Mouse (Mus musculus): Measurements from ENCODE around the gene Prr15l. TPM values are rescaled to one million over a fixed set of nuclear protein-coding genes. Genes with fewer than 3 reads are reported as not detected.

Prr15l gene
- polyA plus RNA-seq, 1 experiment from 2014 or later = 0.40 TPM

- Histone ChIP-seq H3K4me3 (no peak overlapping the region), H3K27me3 (ENCODE audit: poor library complexity, severe bottlenecking) (peaks cover 33% of the 10 kb centered on the region), H3K36me3 (replicated peaks) (no peaks in the 10 kb centered on the region), H3K27ac (no peak overlapping the region), H3K9me3 (no peaks in the 10 kb centered on the region), H3K4me1 (peaks cover 18% of the 10 kb centered on the region; the same call in 1 of the 2 replicates)
- no peak for DNase-seq (ENCODE audit: extremely low spot score, low spot score)
- 86% methylated on average over 5 of the region's 5 CpGs for WGBS
Observed at GRCm38 (mm10) chr11:96926587-96926986, 1.3 kb upstream of the Prr15l start.

GRCm38 (mm10) chr11:96928691-96929090 lies 787 bp downstream of the Prr15l start:
- H3K9me3 ChIP-seq = no peaks in the 10 kb centered on the region
- peak overlapping the region; percentile 48; the same call in 1 of the 2 replicates for H3K27ac ChIP-seq
- no peaks in the 10 kb centered on the region for H3K36me3 ChIP-seq (replicated peaks)
- H3K4me3 ChIP-seq = no peak overlapping the region
- H3K27me3 ChIP-seq (ENCODE audit: poor library complexity, severe bottlenecking) = peaks cover 33% of the 10 kb centered on the region
- WGBS = 7% methylated on average over 5 of the region's 5 CpGs
- no peak for DNase-seq (ENCODE audit: extremely low spot score, low spot score)
- peaks cover 21% of the 10 kb centered on the region; the same call in 1 of the 2 replicates for H3K4me1 ChIP-seq

- H3K4me3 ChIP-seq = 0 out of 2 replicates have a peak overlapping the region, but pooled peaks have one; percentile 1
- DNase-seq (ENCODE audit: extremely low spot score, low spot score) = no peak
- peak overlapping the region; percentile 8 for H3K27ac ChIP-seq
- peaks cover 33% of the 10 kb centered on the region for H3K27me3 ChIP-seq (ENCODE audit: poor library complexity, severe bottlenecking)
- WGBS = 20% methylated on average over 13 of the region's 13 CpGs
- H3K36me3 ChIP-seq (replicated peaks) = no peaks in the 10 kb centered on the region
- H3K9me3 ChIP-seq = no peaks in the 10 kb centered on the region
- H3K4me1 ChIP-seq = peaks cover 21% of the 10 kb centered on the region; the same call in 1 of the 2 replicates
Observed at GRCm38 (mm10) chr11:96929096-96929765, 1.3 kb downstream of the Prr15l start.

GRCm38 (mm10) chr11:96929766-96930331 lies 1.9 kb downstream of the Prr15l start:
- WGBS = 78% methylated on average over 9 of the region's 9 CpGs
- peak overlapping the region; percentile 8; the same call in 1 of the 2 replicates for H3K27ac ChIP-seq
- no peaks in the 10 kb centered on the region for H3K9me3 ChIP-seq
- peaks cover 33% of the 10 kb centered on the region for H3K27me3 ChIP-seq (ENCODE audit: poor library complexity, severe bottlenecking)
- H3K4me3 ChIP-seq = no peak overlapping the region
- peaks cover 25% of the 10 kb centered on the region for H3K4me1 ChIP-seq
- H3K36me3 ChIP-seq (replicated peaks) = no peaks in the 10 kb centered on the region
- DNase-seq (ENCODE audit: extremely low spot score, low spot score) = no peak

GRCm38 (mm10) chr11:96931327-96932062 lies 3.6 kb downstream of the Prr15l start:
- DNase-seq (ENCODE audit: extremely low spot score, low spot score) = no peak
- no peaks in the 10 kb centered on the region for H3K36me3 ChIP-seq (replicated peaks)
- H3K4me3 ChIP-seq = no peak overlapping the region
- 66% methylated on average over 8 of the region's 8 CpGs for WGBS
- H3K27me3 ChIP-seq (ENCODE audit: poor library complexity, severe bottlenecking) = peaks cover 32% of the 10 kb centered on the region
- 0 out of 2 replicates have a peak overlapping the region, but pooled peaks have one; percentile 31 for H3K27ac ChIP-seq
- no peaks in the 10 kb centered on the region for H3K9me3 ChIP-seq
- H3K4me1 ChIP-seq = peaks cover 30% of the 10 kb centered on the region

- Histone ChIP-seq H3K36me3 (replicated peaks) (no peaks in the 10 kb centered on the region), H3K4me1 (peaks cover 33% of the 10 kb centered on the region), H3K9me3 (no peaks in the 10 kb centered on the region), H3K4me3 (no peak overlapping the region), H3K27me3 (ENCODE audit: poor library complexity, severe bottlenecking) (peaks cover 19% of the 10 kb centered on the region), H3K27ac (no peak overlapping the region)
- no peak for DNase-seq (ENCODE audit: extremely low spot score, low spot score)
- 91% methylated on average over 13 of the region's 13 CpGs for WGBS
Observed at GRCm38 (mm10) chr11:96933562-96934276, 5.8 kb downstream of the Prr15l start.

GRCm38 (mm10) chr11:96934921-96935356 lies 7.0 kb downstream of the Prr15l start:
- Histone ChIP-seq H3K27me3 (ENCODE audit: poor library complexity, severe bottlenecking) (peaks cover 7% of the 10 kb centered on the region), H3K4me1 (peaks cover 20% of the 10 kb centered on the region), H3K36me3 (replicated peaks) (no peaks in the 10 kb centered on the region; the same call in 1 of the 2 replicates), H3K27ac (peak overlapping the region; percentile 82), H3K9me3 (no peaks in the 10 kb centered on the region), H3K4me3 (peak overlapping the region; percentile 36)
- peak; percentile 67 for DNase-seq (ENCODE audit: extremely low spot score, low spot score)
- 22% methylated on average over 12 of the region's 12 CpGs for WGBS

- H3K27me3 ChIP-seq (ENCODE audit: poor library complexity, severe bottlenecking) = no peaks in the 10 kb centered on the region
- 88% methylated on average over 9 of the region's 9 CpGs for WGBS
- no peak overlapping the region for H3K4me3 ChIP-seq
- H3K36me3 ChIP-seq (replicated peaks) = no peaks in the 10 kb centered on the region; the same call in 1 of the 2 replicates
- no peak for DNase-seq (ENCODE audit: extremely low spot score, low spot score)
- H3K4me1 ChIP-seq = peaks cover 23% of the 10 kb centered on the region
- H3K9me3 ChIP-seq = no peaks in the 10 kb centered on the region
- no peak overlapping the region for H3K27ac ChIP-seq
Observed at GRCm38 (mm10) chr11:96935872-96936650, 8.2 kb downstream of the Prr15l start.

GRCm38 (mm10) chr11:96937549-96938425 lies 9.9 kb downstream of the Prr15l start:
- H3K9me3 ChIP-seq = no peaks in the 10 kb centered on the region
- peaks cover 17% of the 10 kb centered on the region for H3K4me1 ChIP-seq
- DNase-seq (ENCODE audit: extremely low spot score, low spot score) = peak; percentile 36
- H3K27me3 ChIP-seq (ENCODE audit: poor library complexity, severe bottlenecking) = peaks cover 3% of the 10 kb centered on the region
- H3K4me3 ChIP-seq = no peak overlapping the region
- H3K36me3 ChIP-seq (replicated peaks) = no peaks in the 10 kb centered on the region; the same call in 1 of the 2 replicates
- peak overlapping the region; percentile 65 for H3K27ac ChIP-seq
- 61% methylated on average over 10 of the region's 10 CpGs for WGBS

GRCm38 (mm10) chr11:96938426-96938800 lies 10.5 kb downstream of the Prr15l start:
- peaks cover 5% of the 10 kb centered on the region for H3K27me3 ChIP-seq (ENCODE audit: poor library complexity, severe bottlenecking)
- H3K36me3 ChIP-seq (replicated peaks) = no peaks in the 10 kb centered on the region; the same call in 1 of the 2 replicates
- no peaks in the 10 kb centered on the region for H3K9me3 ChIP-seq
- H3K27ac ChIP-seq = no peak overlapping the region
- H3K4me1 ChIP-seq = peaks cover 20% of the 10 kb centered on the region
- DNase-seq (ENCODE audit: extremely low spot score, low spot score) = no peak
- H3K4me3 ChIP-seq = no peak overlapping the region
- 89% methylated on average over 6 of the region's 6 CpGs for WGBS

Measured in forebrain, embryonic 10.5 days (tissue).